Mouse (Mus musculus): ENCODE data around the gene Rara.

DNA sequence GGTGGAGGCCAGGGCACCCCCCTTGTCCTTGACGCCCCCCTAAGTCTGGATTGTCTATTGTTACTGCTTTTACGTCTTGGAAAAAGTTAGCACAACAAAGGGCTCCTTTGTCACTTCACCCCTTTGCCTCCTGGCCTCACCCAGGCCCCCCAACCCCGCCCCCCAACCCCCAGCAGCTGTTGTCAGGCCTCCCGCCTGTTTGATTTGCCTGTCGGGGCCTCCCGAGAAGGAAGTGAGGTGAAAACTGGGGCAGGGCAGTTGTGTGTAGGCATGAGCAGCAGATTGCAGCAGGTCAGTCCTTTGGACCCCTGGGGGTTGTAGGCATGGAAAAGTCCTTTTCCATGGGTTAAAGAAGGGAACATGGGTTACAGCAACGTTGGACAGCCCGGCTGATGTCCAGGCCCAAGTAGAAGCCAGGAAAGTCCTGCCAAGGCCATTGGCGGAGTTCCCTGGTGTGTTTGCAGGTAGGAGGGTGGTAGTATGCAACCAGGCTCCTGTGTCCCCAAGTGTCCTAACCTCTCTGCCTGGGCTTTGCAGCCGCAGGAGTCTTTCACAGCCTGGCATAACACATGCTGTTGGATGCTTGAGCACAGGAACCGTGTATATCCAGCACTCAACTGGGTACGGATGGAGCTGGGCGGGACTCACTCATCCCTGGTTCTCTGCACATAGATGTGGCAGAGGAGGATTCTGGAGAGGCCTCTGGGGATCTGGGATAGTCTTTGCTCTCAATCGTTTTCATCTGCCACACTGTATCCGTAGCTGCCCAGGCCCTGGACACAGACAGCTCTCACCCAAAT, 37.2 kb downstream of the Rara start:
- TF ChIP-seq CTCF (IDR thresholded peaks at IDR 0.05; ENCODE audit: control insufficient read depth, insufficient read depth, low read length) (no peak), POLR2A (IDR thresholded peaks at IDR 0.05; ENCODE audit: borderline replicate concordance, control insufficient read depth, low read depth, low read length) (no peak)
